Mouse (Mus musculus): ENCODE measurements around the gene Adam19.
"Not testable (repeated sequence)": the region's sequence is repeated elsewhere in the genome, so short reads cannot be mapped to it uniquely, and the experiment has no call there.

The Adam19 gene

GRCm38 (mm10) chr11:46055896-46056769 lies at the start of gene Adam19:
Gene Adam19 (plus strand): TSS chr11:46055992.
- CTCF ChIA-PET: no interaction called here

GRCm38 (mm10) chr11:46016061-46016460 lies 39.7 kb upstream of the Adam19 start:
- CTCF ChIA-PET: no interaction called here

- CTCF ChIA-PET: no interaction called here
Observed at GRCm38 (mm10) chr11:46020246-46020645, 35.5 kb upstream of the Adam19 start.

GRCm38 (mm10) chr11:46021850-46022249 lies 33.9 kb upstream of the Adam19 start:
- CTCF ChIA-PET: no interaction called here

- CTCF ChIA-PET: no interaction called here
Observed at GRCm38 (mm10) chr11:46022983-46023382, 32.8 kb upstream of the Adam19 start.

GRCm38 (mm10) chr11:46025962-46026392 lies 29.8 kb upstream of the Adam19 start:
- CTCF ChIA-PET: no interaction called here

GRCm38 (mm10) chr11:46027952-46028814 lies 27.6 kb upstream of the Adam19 start:
- CTCF ChIA-PET: interaction anchor here (0.7 kb wide), 1 partner anchor 490 kb away, joined by 15 read pairs; no protein-coding TSS in a partner anchor

GRCm38 (mm10) chr11:46029485-46029884 lies 26.3 kb upstream of the Adam19 start:
- CTCF ChIA-PET: no interaction called here

- CTCF ChIA-PET: interaction anchor here (0.6 kb wide), 2 partner anchors 85 to 347 kb away, joined by 3 to 32 read pairs; no protein-coding TSS in a partner anchor
Observed at GRCm38 (mm10) chr11:46030026-46030425, 25.8 kb upstream of the Adam19 start.

- CTCF ChIA-PET: interaction anchor here (1.0 kb wide), 1 partner anchor 184 kb away, joined by 4 read pairs; no protein-coding TSS in a partner anchor
Observed at GRCm38 (mm10) chr11:46031470-46031869, 24.3 kb upstream of the Adam19 start.

GRCm38 (mm10) chr11:46032956-46033355 lies 22.8 kb upstream of the Adam19 start:
- CTCF ChIA-PET: interaction anchor here (0.6 to 0.7 kb wide), 2 partner anchors 25 to 75 kb away, joined by 3 to 5 read pairs; no protein-coding TSS in a partner anchor

GRCm38 (mm10) chr11:46036374-46036773 lies 19.4 kb upstream of the Adam19 start:
- CTCF ChIA-PET: no interaction called here

GRCm38 (mm10) chr11:46038901-46039300 lies 16.9 kb upstream of the Adam19 start:
- CTCF ChIA-PET: no interaction called here

- CTCF ChIA-PET: no interaction called here
Observed at GRCm38 (mm10) chr11:46039335-46039734, 16.5 kb upstream of the Adam19 start.

GRCm38 (mm10) chr11:46040841-46041556 lies 14.8 kb upstream of the Adam19 start:
- CTCF ChIA-PET: no interaction called here

GRCm38 (mm10) chr11:46041607-46042267 lies 14.1 kb upstream of the Adam19 start:
- CTCF ChIA-PET: interaction anchor here (0.6 kb wide), 1 partner anchor 22 kb away, joined by 7 read pairs; no protein-coding TSS in a partner anchor

- CTCF ChIA-PET: interaction anchor here (0.9 kb wide), 1 partner anchor 14 kb away, joined by 4 read pairs; no protein-coding TSS in a partner anchor
Observed at GRCm38 (mm10) chr11:46044781-46045180, 11.0 kb upstream of the Adam19 start.

GRCm38 (mm10) chr11:46047264-46047663 lies 8.5 kb upstream of the Adam19 start:
- CTCF ChIA-PET: no interaction called here

GRCm38 (mm10) chr11:46052105-46052659 lies 3.6 kb upstream of the Adam19 start, which contains the start of gene Gm12166:
Gene Gm12166 (minus strand): TSS chr11:46052321.
- CTCF ChIA-PET: interaction anchor here (1.1 kb wide), 1 partner anchor 8 kb away, joined by 4 read pairs; no protein-coding TSS in a partner anchor

GRCm38 (mm10) chr11:46053457-46053856 lies 2.3 kb upstream of the Adam19 start:
- CTCF ChIA-PET: not testable (repeated sequence)
